Comparison of ENCODE assay signal across 11 mouse cellular contexts in genomic region chr11:116088741-116089394, GRCm38 (mm10). TPM values are rescaled to one million over a fixed set of nuclear protein-coding genes. Genes with fewer than 3 reads are reported as not detected.
DNase-seq lines count a peak whose midpoint lies in the region; ATAC-seq and TF ChIP-seq lines count a peak whose summit lies in the region.
"Had no signal": no experiment of that assay in that cellular context is flagged by ENCODE, and none has a peak within 500 bp of the region (broad histone marks: within the 10 kb centered on the region; RNA-seq: fewer than 3 reads in every experiment).

No protein-coding gene starts in this region.

- no peak overlapping the region for H3K4me3 ChIP-seq in heart, embryonic 10.5 days
- no peak overlapping the region for H3K4me3 ChIP-seq in lung, embryonic 14.5 days (ENCODE audit: low read depth, low read length)
- H3K4me3 ChIP-seq in lung, adult 2 months (replicated peaks; ENCODE audit: extremely low read depth, low read depth, low read length): no peak overlapping the region
- H3K4me3 ChIP-seq: limb, embryonic 15.5 days had no signal

- peak; percentile 15; the same call in 1 of the 2 replicates for TF ChIP-seq CTCF in lung, embryonic 14.5 days (IDR thresholded peaks at IDR 0.05; ENCODE audit: low read depth)
- TF ChIP-seq CTCF in lung, adult 2 months (IDR thresholded peaks at IDR 0.05; ENCODE audit: insufficient read depth, low read length): no peak

- 62% methylated on average over 11 of the region's 11 CpGs for WGBS in heart, embryonic 10.5 days
- 71% methylated on average over 11 of the region's 11 CpGs for WGBS in lung, embryonic 14.5 days
- 50% methylated on average over 11 of the region's 11 CpGs for WGBS in lung, adult 2 months

- intact Hi-C loops in heart, postnatal 14 days (cut with DNase I): loop anchor here (1.0 to 5.0 kb wide), 3 partner anchors 21 to 128 kb away; no protein-coding TSS in a partner anchor

- H3K4me2 ChIP-seq in lung, embryonic 14.5 days: no peak overlapping the region
- H3K4me2 ChIP-seq: limb, embryonic 15.5 days had no signal

- ATAC-seq in lung, embryonic 14.5 days (ENCODE audit: insufficient read depth): no peak
- peak; percentile 39; the same call in 1 of the 2 replicates for ATAC-seq in megakaryocyte-erythroid progenitor cell, adult 5-6 weeks (replicated peaks; ENCODE audit: low FRiP score, low TSS enrichment, poor library complexity, severe bottlenecking)

- H3K27ac ChIP-seq in heart, embryonic 10.5 days: peak overlapping the region; percentile 88; the same call in 1 of the 2 replicates
- no peak overlapping the region for H3K27ac ChIP-seq in lung, embryonic 14.5 days (ENCODE audit: low read depth)
- H3K27ac ChIP-seq: limb, embryonic 15.5 days had no signal

- TF ChIP-seq POLR2A in lung, adult 2 months (IDR thresholded peaks at IDR 0.05; ENCODE audit: borderline replicate concordance, extremely low read depth, low read depth, low read length): no peak

- DNase-seq in heart, embryonic 10.5 days (ENCODE audit: low spot score): no peak
- DNase-seq in heart, postnatal 14 days: no peak
- no peak for DNase-seq in lung, embryonic 14.5 days
- no peak for DNase-seq in lung, adult 2 months
- DNase-seq in induced T-regulatory cell, adult 2 months (ENCODE audit: low read depth): peak; percentile 23
- no peak for DNase-seq in adrenal gland, postnatal 36 days
- DNase-seq: layer of hippocampus, postnatal 36 days had no signal

- no peaks in the 10 kb centered on the region for H3K9me3 ChIP-seq in heart, embryonic 10.5 days
- H3K9me3 ChIP-seq in lung, embryonic 14.5 days (ENCODE audit: low read depth, low read length): no peaks in the 10 kb centered on the region
- H3K9me3 ChIP-seq: limb, embryonic 15.5 days had no signal

- peaks cover 13% of the 10 kb centered on the region for H3K36me3 ChIP-seq in heart, embryonic 10.5 days
- H3K36me3 ChIP-seq in lung, embryonic 14.5 days (ENCODE audit: insufficient read depth): peaks cover 5% of the 10 kb centered on the region

- H3K9ac ChIP-seq in lung, embryonic 14.5 days: no peak overlapping the region
- H3K9ac ChIP-seq: limb, embryonic 15.5 days had no signal

- no peaks in the 10 kb centered on the region for H3K27me3 ChIP-seq in heart, embryonic 10.5 days (ENCODE audit: insufficient read depth, poor library complexity, severe bottlenecking)
- H3K27me3 ChIP-seq in lung, embryonic 14.5 days (ENCODE audit: insufficient read depth, low read length): no peaks in the 10 kb centered on the region
- H3K27me3 ChIP-seq: CH12.LX; limb, embryonic 15.5 days had no signal

- H3K4me1 ChIP-seq in heart, embryonic 10.5 days: peaks cover 37% of the 10 kb centered on the region
- peaks cover 6% of the 10 kb centered on the region; the same call in 1 of the 2 replicates for H3K4me1 ChIP-seq in lung, embryonic 14.5 days (ENCODE audit: insufficient read depth)
- H3K4me1 ChIP-seq in lung, adult 2 months (ENCODE audit: control insufficient read depth, insufficient read depth, low read length): peaks cover 15% of the 10 kb centered on the region

RNA-seq across cellular contexts. Expression of gene Wbp2, which starts 2.1 kb away (rescaled TPM):
- polyA plus RNA-seq in heart, embryonic 10.5 days (2016; fragmentation: Nextera tagmentation; extraction: Ambion mirVana): 122 and 158 TPM in 2 replicates
- 10 to 100 TPM; 83.6 to 89.5 TPM for total RNA-seq in heart, postnatal 14 days (2021)
- polyA plus RNA-seq in lung, embryonic 14.5 days (2014; fragmentation: Nextera tagmentation; extraction: Ambion mirVana): 66.5 and 69.8 TPM in 2 replicates
- polyA plus RNA-seq in lung, adult 2 months (2012; rRNA removed): 257 and 267 TPM in 2 replicates
- 57.6 and 94.8 TPM in 2 replicates for total RNA-seq in megakaryocyte-erythroid progenitor cell, adult 5-6 weeks (2014; fragmentation: Nextera tagmentation)
- 21.2 and 23.9 TPM in 2 replicates for total RNA-seq in megakaryocyte-erythroid progenitor cell, adult 5-6 weeks (2017)
- total RNA-seq in adrenal gland, postnatal 36 days (2021): 100 to 1,000 TPM; 157 to 178 TPM

RNA-seq across cellular contexts. Expression of gene Unc13d, which starts 11.1 kb away (rescaled TPM):
- 6.1 and 7.2 TPM in 2 replicates for polyA plus RNA-seq in heart, embryonic 10.5 days (2016; fragmentation: Nextera tagmentation; extraction: Ambion mirVana)
- total RNA-seq in heart, postnatal 14 days (2021): 1 to 10 TPM in 1 of 2 experiments, under 1 TPM in 1; 0.81 to 1.7 TPM
- 2.5 and 3.3 TPM in 2 replicates for polyA plus RNA-seq in lung, embryonic 14.5 days (2014; fragmentation: Nextera tagmentation; extraction: Ambion mirVana)
- 51.6 and 56.4 TPM in 2 replicates for polyA plus RNA-seq in lung, adult 2 months (2012; rRNA removed)
- total RNA-seq in megakaryocyte-erythroid progenitor cell, adult 5-6 weeks (2014; fragmentation: Nextera tagmentation): 47.1 and 58.7 TPM in 2 replicates
- 24.8 and 36.3 TPM in 2 replicates for total RNA-seq in megakaryocyte-erythroid progenitor cell, adult 5-6 weeks (2017)
- under 1 TPM; 0.49 to 0.66 TPM for total RNA-seq in adrenal gland, postnatal 36 days (2021)

RNA-seq across cellular contexts. Expression of gene Trim47, which starts 38.1 kb away (rescaled TPM):
- 25.9 and 38.7 TPM in 2 replicates for polyA plus RNA-seq in heart, embryonic 10.5 days (2016; fragmentation: Nextera tagmentation; extraction: Ambion mirVana)
- 10 to 100 TPM; 46.3 to 46.9 TPM for total RNA-seq in heart, postnatal 14 days (2021)
- polyA plus RNA-seq in lung, embryonic 14.5 days (2014; fragmentation: Nextera tagmentation; extraction: Ambion mirVana): 12.7 and 13.2 TPM in 2 replicates
- polyA plus RNA-seq in lung, adult 2 months (2012; rRNA removed): 44.6 and 55.5 TPM in 2 replicates
- total RNA-seq in megakaryocyte-erythroid progenitor cell, adult 5-6 weeks (2014; fragmentation: Nextera tagmentation): 8.7 and 12.2 TPM in 2 replicates
- total RNA-seq in megakaryocyte-erythroid progenitor cell, adult 5-6 weeks (2017): 2.3 and 6.5 TPM in 2 replicates
- total RNA-seq in adrenal gland, postnatal 36 days (2021): 10 to 100 TPM; 14.7 to 23.0 TPM
- total RNA-seq: monocyte, adult 5-6 weeks had no signal

RNA-seq across cellular contexts. Expression of gene Trim65, which starts 42.1 kb away (rescaled TPM):
- polyA plus RNA-seq in heart, embryonic 10.5 days (2016; fragmentation: Nextera tagmentation; extraction: Ambion mirVana): 3.6 and 3.8 TPM in 2 replicates
- total RNA-seq in heart, postnatal 14 days (2021): 1 to 10 TPM; 7.3 to 8.2 TPM
- 3.7 and 3.9 TPM in 2 replicates for polyA plus RNA-seq in lung, embryonic 14.5 days (2014; fragmentation: Nextera tagmentation; extraction: Ambion mirVana)
- 17.3 and 21.4 TPM in 2 replicates for polyA plus RNA-seq in lung, adult 2 months (2012; rRNA removed)
- total RNA-seq in megakaryocyte-erythroid progenitor cell, adult 5-6 weeks (2014; fragmentation: Nextera tagmentation): 17.4 and 20.5 TPM in 2 replicates
- total RNA-seq in megakaryocyte-erythroid progenitor cell, adult 5-6 weeks (2017): 8.2 and 8.3 TPM in 2 replicates
- total RNA-seq in adrenal gland, postnatal 36 days (2021): 10 to 100 TPM in 1 of 2 experiments, 1 to 10 TPM in 1; 9.3 to 11.7 TPM

RNA-seq across cellular contexts. Expression of gene Mrpl38, which starts 49.8 kb away (rescaled TPM):
- polyA plus RNA-seq in heart, embryonic 10.5 days (2016; fragmentation: Nextera tagmentation; extraction: Ambion mirVana): 112 and 127 TPM in 2 replicates
- 10 to 100 TPM; 55.5 to 56.3 TPM for total RNA-seq in heart, postnatal 14 days (2021)
- 89.3 and 91.9 TPM in 2 replicates for polyA plus RNA-seq in lung, embryonic 14.5 days (2014; fragmentation: Nextera tagmentation; extraction: Ambion mirVana)
- polyA plus RNA-seq in lung, adult 2 months (2012; rRNA removed): 32.9 and 41.3 TPM in 2 replicates
- total RNA-seq in megakaryocyte-erythroid progenitor cell, adult 5-6 weeks (2014; fragmentation: Nextera tagmentation): 79.8 and 89.1 TPM in 2 replicates
- total RNA-seq in megakaryocyte-erythroid progenitor cell, adult 5-6 weeks (2017): 39.6 and 49.6 TPM in 2 replicates
- total RNA-seq in adrenal gland, postnatal 36 days (2021): 100 to 1,000 TPM in 1 of 2 experiments, 10 to 100 TPM in 1; 95.9 to 107 TPM

Comparison
In these comparisons a context has a peak if more than half of its experiments do, and no peak if none do; other contexts are left out.
1. RNA of gene Unc13d, which starts 11.1 kb away (total RNA-seq): 24.8 to 58.7 TPM in megakaryocyte-erythroid progenitor cell, adult 5-6 weeks; 0.81 to 1.7 TPM in heart, postnatal 14 days and 0.49 to 0.66 TPM in adrenal gland, postnatal 36 days; every median in the first group is over 4 times any median in the second.